Mouse (Mus musculus): ENCODE data around the gene Sec23ip.

Sec23ip gene

GRCm38 (mm10) chr7:128790045-128790444 is 45.3 kb downstream of the Sec23ip start:
- DNase-seq: no peak

GRCm38 (mm10) chr7:128793464-128793863 is 48.7 kb downstream of the Sec23ip start:
- no peak for DNase-seq

- no peak for DNase-seq
These were observed 80.3 kb downstream of the Sec23ip start for GRCm38 (mm10) chr7:128824986-128825563.

- no peak for DNase-seq
These were observed 87.8 kb downstream of the Sec23ip start for GRCm38 (mm10) chr7:128832455-128833081.

- no peak for DNase-seq
These were observed 88.5 kb downstream of the Sec23ip start for GRCm38 (mm10) chr7:128833196-128833595.
